Mouse (Mus musculus) liver, embryonic 14.5 days (tissue): Measurements from ENCODE around the gene Lrp3.

ENCODE experiments used
- CTCF ChIP-seq: IDR thresholded peaks from 2 replicates; pipeline ENCODE4 v1.5.1; 2016; ENCODE audit warnings: antibody characterized with exemption, low read depth, control low read depth
- EP300 ChIP-seq: IDR thresholded peaks from 2 replicates; pipeline ENCODE4 v1.6.1; 2016; ENCODE audit warnings: antibody characterized with exemption, low read depth

DNA sequence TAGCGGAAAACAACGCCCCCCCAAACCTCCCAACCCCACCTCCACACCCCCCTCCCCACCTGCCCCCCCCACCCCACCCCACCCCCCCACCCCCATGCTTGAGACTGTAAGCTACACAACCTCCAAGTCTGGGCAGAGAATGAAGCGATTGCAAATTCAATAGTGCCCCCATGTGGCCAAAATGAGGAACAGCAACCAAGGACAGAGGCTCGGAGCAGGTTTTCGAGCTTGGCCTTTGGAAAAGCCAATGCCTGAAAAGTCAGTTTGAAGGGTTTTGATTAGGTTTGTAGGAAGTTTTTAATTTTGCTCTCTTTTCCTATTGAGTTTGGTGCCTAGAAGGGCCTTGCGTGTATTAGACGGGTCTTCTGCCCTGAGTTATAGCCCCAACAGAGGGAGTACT, 49.4 kb upstream of the Lrp3 start:
- TF ChIP-seq EP300 (no peak), CTCF (peak; percentile 78)
